Mouse (Mus musculus): ENCODE data around the gene Ambra1. TPM values are rescaled to one million over a fixed set of nuclear protein-coding genes. Genes with fewer than 3 reads are reported as not detected.
A peak's percentile ranks its signal among the peaks of the same experiment; 100 is the strongest.

Gene Ambra1
- polyA plus RNA-seq, 1 experiment from 2014 or later, result 16.1 TPM

DNA sequence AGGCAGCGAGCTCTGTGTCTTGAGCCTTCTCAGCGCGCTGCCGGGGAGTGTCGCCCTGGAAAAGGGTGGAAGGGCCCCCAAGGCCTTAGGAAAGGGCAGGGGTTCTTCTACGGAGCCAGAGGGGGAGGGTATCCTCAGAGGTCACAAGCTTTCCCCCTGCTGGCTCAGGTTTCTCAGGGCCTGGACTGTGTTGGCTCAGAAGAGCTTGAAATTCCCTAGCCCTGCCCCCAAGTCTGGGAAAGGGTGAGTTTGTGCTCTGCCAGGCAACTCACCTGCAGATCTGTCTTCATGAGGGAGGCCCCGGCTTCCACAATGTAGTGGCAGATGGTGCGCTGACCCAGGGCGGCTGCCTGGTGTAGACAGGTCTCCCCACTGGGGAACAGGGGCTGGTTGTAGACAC lies 203.5 kb downstream of the Ambra1 start:
- 43% methylated on average over 9 of the region's 9 CpGs for WGBS
- Histone ChIP-seq H3K36me3 (ENCODE audit: control insufficient read depth, insufficient read depth, low read length) (peaks cover 20% of the 10 kb centered on the region), H3K27ac (ENCODE audit: low read length) (no peak overlapping the region)

DNA sequence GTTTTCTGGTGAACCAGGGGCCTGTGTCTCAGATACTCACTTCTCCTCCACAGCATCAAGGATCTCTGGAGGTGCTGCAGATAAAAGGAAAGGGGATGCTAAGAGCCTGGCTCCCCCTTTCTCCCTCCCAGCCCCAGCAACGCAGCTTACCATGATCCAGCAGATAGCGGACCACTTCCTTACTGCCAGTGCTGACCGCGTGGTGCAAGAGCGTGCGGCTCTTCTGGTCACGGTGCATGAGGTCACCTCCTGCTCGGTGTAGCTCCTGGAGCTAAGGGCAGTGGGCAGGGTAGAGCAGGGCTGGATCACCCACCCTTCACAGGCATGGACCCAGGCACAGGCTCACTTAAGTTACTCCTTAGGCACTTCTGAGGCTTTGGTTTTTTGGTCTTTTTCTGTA lies 204.1 kb downstream of the Ambra1 start:
- Histone ChIP-seq H3K4me2 (ENCODE audit: low read depth, low read length) (no peak overlapping the region), H3K27me3 (ENCODE audit: control insufficient read depth, insufficient read depth, low read depth, low read length) (no peaks in the 10 kb centered on the region), H3K9ac (ENCODE audit: low read length) (no peak overlapping the region), H3K36me3 (ENCODE audit: control insufficient read depth, insufficient read depth, low read length) (peaks cover 25% of the 10 kb centered on the region), H3K27ac (ENCODE audit: low read length) (no peak overlapping the region), H3K9me3 (ENCODE audit: control insufficient read depth, low read length) (no peaks in the 10 kb centered on the region), H3K4me1 (replicated peaks; ENCODE audit: control insufficient read depth, insufficient read depth, low read length) (peaks cover 26% of the 10 kb centered on the region), H3K4me3 (ENCODE audit: low read length) (no peak overlapping the region)
- ATAC-seq (ENCODE audit: low read depth), result no peak
- 33% methylated on average over 8 of the region's 8 CpGs for WGBS

More for the DNA sequence above, 203.5 kb downstream of the Ambra1 start:
- H3K4me3 ChIP-seq (ENCODE audit: low read length), result no peak overlapping the region
- no peak overlapping the region for H3K9ac ChIP-seq (ENCODE audit: low read length)
- no peaks in the 10 kb centered on the region for H3K9me3 ChIP-seq (ENCODE audit: control insufficient read depth, low read length)
- no peaks in the 10 kb centered on the region for H3K27me3 ChIP-seq (ENCODE audit: control insufficient read depth, insufficient read depth, low read depth, low read length)
- peaks cover 26% of the 10 kb centered on the region for H3K4me1 ChIP-seq (replicated peaks; ENCODE audit: control insufficient read depth, insufficient read depth, low read length)
- no peak for ATAC-seq (ENCODE audit: low read depth)
- H3K4me2 ChIP-seq (ENCODE audit: low read depth, low read length), result no peak overlapping the region

GRCm38 (mm10) chr2:91934826-91935525 lies 205.0 kb downstream of the Ambra1 start:
- no peak overlapping the region for H3K9ac ChIP-seq (ENCODE audit: low read length)
- no peaks in the 10 kb centered on the region for H3K27me3 ChIP-seq (ENCODE audit: control insufficient read depth, insufficient read depth, low read depth, low read length)
- peaks cover 22% of the 10 kb centered on the region for H3K4me1 ChIP-seq (replicated peaks; ENCODE audit: control insufficient read depth, insufficient read depth, low read length)
- H3K27ac ChIP-seq (ENCODE audit: low read length), result no peak overlapping the region
- 84% methylated on average over 9 of the region's 9 CpGs for WGBS
- no peak for ATAC-seq (ENCODE audit: low read depth)
- no peaks in the 10 kb centered on the region for H3K9me3 ChIP-seq (ENCODE audit: control insufficient read depth, low read length)
- no peak overlapping the region for H3K4me2 ChIP-seq (ENCODE audit: low read depth, low read length)
- H3K4me3 ChIP-seq (ENCODE audit: low read length), result no peak overlapping the region
- H3K36me3 ChIP-seq (ENCODE audit: control insufficient read depth, insufficient read depth, low read length), result peaks cover 30% of the 10 kb centered on the region

- WGBS, result 90% methylated on average over 7 of the region's 7 CpGs
These were observed 206.2 kb downstream of the Ambra1 start for GRCm38 (mm10) chr2:91936154-91936553.

DNA sequence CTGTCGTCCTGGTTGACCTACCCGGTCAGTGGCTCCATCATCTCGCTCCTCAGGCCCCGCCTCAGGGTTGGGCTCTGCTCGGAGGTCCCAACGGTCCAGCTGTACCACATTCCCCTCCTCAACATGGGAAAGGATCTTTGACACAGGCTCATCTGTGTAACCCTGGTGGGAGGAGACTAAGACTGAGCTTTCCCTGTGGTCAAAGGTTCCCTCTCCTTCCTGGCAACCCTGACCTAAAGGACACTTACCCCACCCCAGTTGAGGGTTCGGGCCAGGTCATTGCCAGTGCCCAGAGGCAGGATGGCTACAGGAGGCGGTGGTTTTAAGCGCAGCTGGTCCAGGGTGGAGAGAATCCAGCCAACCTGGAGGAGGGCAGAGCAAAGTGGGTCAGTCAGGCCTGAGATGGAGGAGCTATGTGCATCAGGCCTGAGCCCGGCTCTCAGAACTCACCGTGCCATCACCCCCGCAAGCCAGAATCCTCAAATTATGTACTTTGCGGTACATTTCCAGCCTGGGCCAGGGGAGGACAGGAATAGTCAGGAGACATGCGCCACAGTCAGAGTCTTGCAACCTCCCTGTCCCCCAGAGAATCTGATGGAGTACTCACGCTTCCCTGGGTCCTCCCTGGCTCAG lies 209.5 kb downstream of the Ambra1 start:
- H3K4me2 ChIP-seq (ENCODE audit: low read depth, low read length), result no peak overlapping the region
- WGBS, result 78% methylated on average over 15 of the region's 15 CpGs
- no peak overlapping the region for H3K9ac ChIP-seq (ENCODE audit: low read length)
- no peak overlapping the region for H3K4me3 ChIP-seq (ENCODE audit: low read length)
- H3K9me3 ChIP-seq (ENCODE audit: control insufficient read depth, low read length), result no peaks in the 10 kb centered on the region
- no peak overlapping the region for H3K27ac ChIP-seq (ENCODE audit: low read length)
- H3K27me3 ChIP-seq (ENCODE audit: control insufficient read depth, insufficient read depth, low read depth, low read length), result no peaks in the 10 kb centered on the region
- no peaks in the 10 kb centered on the region for H3K4me1 ChIP-seq (replicated peaks; ENCODE audit: control insufficient read depth, insufficient read depth, low read length)
- H3K36me3 ChIP-seq (ENCODE audit: control insufficient read depth, insufficient read depth, low read length), result peaks cover 30% of the 10 kb centered on the region
- ATAC-seq (ENCODE audit: low read depth), result no peak

More at GRCm38 (mm10) chr2:91936154-91936553, 206.2 kb downstream of the Ambra1 start:
- H3K4me1 ChIP-seq (replicated peaks; ENCODE audit: control insufficient read depth, insufficient read depth, low read length), result peaks cover 16% of the 10 kb centered on the region
- H3K36me3 ChIP-seq (ENCODE audit: control insufficient read depth, insufficient read depth, low read length), result peaks cover 32% of the 10 kb centered on the region
- H3K9ac ChIP-seq (ENCODE audit: low read length), result no peak overlapping the region
- H3K9me3 ChIP-seq (ENCODE audit: control insufficient read depth, low read length), result no peaks in the 10 kb centered on the region
- no peak for ATAC-seq (ENCODE audit: low read depth)
- no peaks in the 10 kb centered on the region for H3K27me3 ChIP-seq (ENCODE audit: control insufficient read depth, insufficient read depth, low read depth, low read length)
- H3K4me2 ChIP-seq (ENCODE audit: low read depth, low read length), result no peak overlapping the region
- no peak overlapping the region for H3K27ac ChIP-seq (ENCODE audit: low read length)
- no peak overlapping the region for H3K4me3 ChIP-seq (ENCODE audit: low read length)

DNA sequence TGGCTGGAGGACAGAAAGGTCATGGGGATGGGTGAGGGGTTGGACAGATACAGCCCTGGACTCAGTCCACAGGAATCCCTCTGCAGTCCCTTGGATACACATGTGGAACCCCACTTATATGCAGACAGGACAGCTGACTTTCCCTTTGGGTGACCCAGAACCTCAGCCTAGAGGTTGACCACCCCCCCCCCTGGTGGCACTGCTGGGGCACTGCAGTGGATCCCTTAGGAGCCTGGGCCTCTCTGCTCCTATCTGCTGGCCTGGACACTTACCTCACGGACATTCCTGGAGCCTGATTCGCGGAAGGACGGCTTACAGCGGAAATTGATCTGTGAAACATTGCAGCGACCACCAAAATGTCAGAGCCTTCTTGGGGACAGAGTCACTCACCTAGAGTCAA lies 212.4 kb downstream of the Ambra1 start:
- no peak overlapping the region for H3K4me2 ChIP-seq (ENCODE audit: low read depth, low read length)
- no peak overlapping the region for H3K4me3 ChIP-seq (ENCODE audit: low read length)
- WGBS, result 65% methylated on average over 6 of the region's 6 CpGs
- no peak overlapping the region for H3K27ac ChIP-seq (ENCODE audit: low read length)
- H3K27me3 ChIP-seq (ENCODE audit: control insufficient read depth, insufficient read depth, low read depth, low read length), result no peaks in the 10 kb centered on the region
- no peak overlapping the region for H3K9ac ChIP-seq (ENCODE audit: low read length)
- no peak for ATAC-seq (ENCODE audit: low read depth)
- H3K4me1 ChIP-seq (replicated peaks; ENCODE audit: control insufficient read depth, insufficient read depth, low read length), result peaks cover 8% of the 10 kb centered on the region
- peaks cover 22% of the 10 kb centered on the region for H3K36me3 ChIP-seq (ENCODE audit: control insufficient read depth, insufficient read depth, low read length)
- no peaks in the 10 kb centered on the region for H3K9me3 ChIP-seq (ENCODE audit: control insufficient read depth, low read length)

DNA sequence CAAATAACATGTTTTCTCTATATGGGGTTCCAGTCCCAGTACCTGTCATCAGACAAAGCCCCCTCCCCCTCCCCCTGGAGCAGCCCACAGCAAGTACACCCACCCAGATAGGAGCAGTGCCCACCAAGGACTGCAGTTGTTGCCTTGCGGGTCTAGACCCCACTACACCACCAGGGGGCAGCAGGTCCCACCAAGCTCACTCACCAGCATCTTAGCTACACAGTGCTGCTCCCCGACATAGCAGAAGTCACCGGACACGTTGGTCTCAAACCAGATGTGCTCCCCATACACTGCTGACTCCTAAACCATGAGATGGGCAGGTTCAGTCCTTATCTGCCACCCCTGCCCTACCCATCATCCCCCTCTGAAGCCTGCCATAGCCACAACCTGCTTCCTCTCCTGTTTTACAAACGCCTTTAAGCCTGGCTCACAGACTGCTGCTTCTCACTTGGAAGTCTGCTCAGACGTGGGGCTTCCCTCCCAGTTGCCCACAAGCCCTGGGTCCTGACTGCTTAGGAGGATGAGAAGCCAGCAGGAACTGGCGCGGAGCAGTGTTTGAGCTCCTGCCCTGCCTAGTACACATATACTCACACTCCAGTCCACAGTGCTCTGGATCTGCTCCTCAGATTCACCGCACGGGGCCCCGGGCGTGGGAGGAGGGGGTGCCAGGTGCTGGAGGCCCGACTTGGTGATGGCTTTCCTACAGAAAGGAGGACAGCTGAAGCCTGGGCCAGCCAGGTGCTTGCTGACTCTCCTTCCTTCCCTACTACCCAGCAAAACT lies 214.4 kb downstream of the Ambra1 start:
- Histone ChIP-seq H3K9ac (ENCODE audit: low read length) (no peak overlapping the region), H3K27ac (ENCODE audit: low read length) (no peak overlapping the region), H3K4me3 (ENCODE audit: low read length) (no peak overlapping the region), H3K4me2 (ENCODE audit: low read depth, low read length) (no peak overlapping the region), H3K36me3 (ENCODE audit: control insufficient read depth, insufficient read depth, low read length) (peaks cover 8% of the 10 kb centered on the region), H3K9me3 (ENCODE audit: control insufficient read depth, low read length) (no peaks in the 10 kb centered on the region), H3K4me1 (replicated peaks; ENCODE audit: control insufficient read depth, insufficient read depth, low read length) (peaks cover 24% of the 10 kb centered on the region), H3K27me3 (ENCODE audit: control insufficient read depth, insufficient read depth, low read depth, low read length) (no peaks in the 10 kb centered on the region)
- WGBS, result 40% methylated on average over 13 of the region's 13 CpGs
- peak; percentile 74 for ATAC-seq (ENCODE audit: low read depth)

GRCm38 (mm10) chr2:91945483-91945882 lies 215.5 kb downstream of the Ambra1 start, which contains the start of gene Gm9821:
Gm9821 (plus strand) TSS chr2:91945703.
- Histone ChIP-seq H3K4me3 (ENCODE audit: low read length) (no peak within 1 kb of the TSS), H3K4me2 (ENCODE audit: low read depth, low read length) (no peak within 1 kb of the TSS), H3K36me3 (ENCODE audit: control insufficient read depth, insufficient read depth, low read length) (no peaks in the 10 kb centered on the region; the same call in 1 of the 2 replicates), H3K27me3 (ENCODE audit: control insufficient read depth, insufficient read depth, low read depth, low read length) (no peaks in the 10 kb centered on the region), H3K27ac (ENCODE audit: low read length) (no peak within 1 kb of the TSS), H3K9me3 (ENCODE audit: control insufficient read depth, low read length) (no peaks in the 10 kb centered on the region), H3K9ac (ENCODE audit: low read length) (no peak within 1 kb of the TSS), H3K4me1 (replicated peaks; ENCODE audit: control insufficient read depth, insufficient read depth, low read length) (peaks cover 35% of the 10 kb centered on the region)
- WGBS, result 93% methylated on average over 18 of the region's 18 CpGs
- ATAC-seq (ENCODE audit: low read depth), result no peak

DNA sequence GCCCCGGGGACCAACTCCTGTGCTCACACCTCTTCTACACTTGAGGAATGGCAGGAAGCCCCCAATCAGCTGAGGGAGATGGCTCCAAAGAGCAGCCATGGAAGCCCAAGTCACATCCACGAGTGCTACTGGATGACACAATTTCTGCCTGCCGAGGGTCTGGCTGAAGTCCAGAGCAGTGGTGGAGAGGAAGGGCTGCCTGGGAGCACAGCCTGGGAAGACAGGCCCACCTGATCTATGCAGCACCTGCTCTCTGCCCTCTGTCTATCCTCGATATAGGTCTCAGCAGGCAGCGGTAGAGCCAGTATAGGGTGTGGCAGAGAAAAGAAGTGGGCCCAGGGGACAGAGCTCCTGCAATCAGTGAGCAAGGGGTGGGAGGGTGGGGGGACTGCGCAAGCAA lies 216.9 kb downstream of the Ambra1 start:
- no peak for ATAC-seq (ENCODE audit: low read depth)
- 35% methylated on average over 6 of the region's 6 CpGs for WGBS
- Histone ChIP-seq H3K36me3 (ENCODE audit: control insufficient read depth, insufficient read depth, low read length) (no peaks in the 10 kb centered on the region; the same call in 1 of the 2 replicates), H3K4me2 (ENCODE audit: low read depth, low read length) (no peak overlapping the region), H3K27ac (ENCODE audit: low read length) (no peak overlapping the region), H3K27me3 (ENCODE audit: control insufficient read depth, insufficient read depth, low read depth, low read length) (no peaks in the 10 kb centered on the region), H3K4me3 (ENCODE audit: low read length) (no peak overlapping the region), H3K9ac (ENCODE audit: low read length) (no peak overlapping the region), H3K9me3 (ENCODE audit: control insufficient read depth, low read length) (no peaks in the 10 kb centered on the region), H3K4me1 (replicated peaks; ENCODE audit: control insufficient read depth, insufficient read depth, low read length) (peaks cover 39% of the 10 kb centered on the region)
